Mouse (Mus musculus) fibroblast of lung, adult 2 months (primary cell): ENCODE results near the gene Lama2.

Experiments used
- DNase-seq: peaks from one replicate; pipeline ENCODE4 v3.0.0-alpha.2; 2011; ENCODE audit warnings: low read depth

Lama2 gene

GRCm38 (mm10) chr10:27619658-27620057, at the start of gene Lama2:
Gene Lama2, minus strand, starts transcription at chr10:27619758.
- DNase-seq: no peak

DNA sequence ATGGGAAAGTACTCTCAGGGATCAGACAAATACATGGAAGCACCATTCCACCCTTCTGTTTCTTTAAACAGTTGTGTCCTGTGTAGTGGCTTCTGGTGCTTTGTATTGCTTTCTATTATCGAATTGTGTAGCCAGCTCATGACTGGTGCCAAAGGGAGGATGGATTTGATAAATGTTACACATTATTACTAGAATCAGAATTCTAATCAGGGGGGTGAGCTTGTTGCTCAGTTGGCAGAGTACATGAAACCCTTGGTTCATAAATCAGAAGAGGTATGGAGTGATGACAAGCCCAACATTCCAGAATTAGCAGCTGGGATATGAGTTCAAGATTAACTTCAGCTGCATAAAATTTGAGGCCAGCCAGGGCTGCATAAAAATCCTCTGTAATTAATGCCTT, 44.8 kb upstream of the Lama2 start:
- DNase-seq: no peak

DNA sequence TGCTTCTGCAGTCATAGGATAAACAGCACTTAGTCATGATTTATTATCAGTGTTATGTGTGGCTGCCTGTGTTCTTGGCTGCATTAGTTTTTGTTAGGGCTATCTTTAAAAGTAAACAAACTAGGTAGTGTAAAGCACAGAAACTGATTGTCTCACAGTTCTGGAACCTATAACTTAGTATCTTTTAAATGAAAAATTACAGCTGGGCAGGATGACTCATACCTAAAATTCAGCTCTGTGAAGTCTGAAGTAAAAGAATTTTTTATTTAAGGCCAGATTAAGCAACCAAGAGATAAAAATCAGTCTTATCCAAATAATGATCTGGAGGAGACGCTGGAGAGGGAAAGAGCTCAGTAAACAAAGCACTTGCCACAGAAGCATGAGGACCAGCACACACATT, 43.8 kb upstream of the Lama2 start:
- no peak for DNase-seq

GRCm38 (mm10) chr10:27654164-27654563, 34.6 kb upstream of the Lama2 start:
- no peak for DNase-seq

- peak; percentile 23 for DNase-seq
These were observed 33.3 kb upstream of the Lama2 start for GRCm38 (mm10) chr10:27652694-27653335.

- DNase-seq: no peak
These were observed 16.2 kb upstream of the Lama2 start for GRCm38 (mm10) chr10:27635721-27636120.

- DNase-seq: no peak
These were observed 11.4 kb upstream of the Lama2 start for GRCm38 (mm10) chr10:27631002-27631401.

DNA sequence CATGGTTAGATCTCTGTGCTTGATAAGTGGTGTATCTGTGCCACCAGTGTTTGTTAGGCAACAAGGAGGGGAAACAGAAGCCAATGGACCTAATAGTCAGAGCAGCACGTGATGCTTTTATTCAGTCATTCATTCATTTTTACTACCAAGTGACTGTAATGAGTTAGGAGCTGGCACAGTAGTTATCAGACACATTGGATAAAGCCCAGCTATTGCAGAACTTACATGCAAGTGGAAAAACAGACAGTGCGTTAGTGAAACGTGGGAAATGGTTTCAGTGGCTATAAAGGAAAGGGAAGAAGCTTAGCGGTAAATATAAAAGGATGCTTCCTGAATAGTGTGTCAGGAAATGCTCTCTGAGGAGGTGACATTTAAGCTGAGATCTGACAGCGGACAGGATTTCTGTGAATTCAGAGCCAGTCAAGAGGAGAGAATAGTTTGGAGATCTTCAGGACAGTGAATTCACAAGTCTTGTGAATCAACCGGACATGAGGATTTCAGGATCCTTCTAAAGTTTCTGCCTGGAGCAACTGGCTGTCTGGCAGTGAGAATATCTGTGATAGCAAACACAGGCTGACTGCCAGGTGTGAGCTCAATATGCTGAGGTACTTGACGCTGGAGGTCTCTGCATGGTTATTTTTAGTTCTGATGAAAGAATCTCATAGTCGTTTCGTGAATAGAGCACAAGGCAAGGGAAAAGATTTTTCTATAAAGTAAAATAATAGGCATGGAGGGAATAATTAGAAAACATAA, 2.3 kb upstream of the Lama2 start:
- peak; percentile 7 for DNase-seq

DNA sequence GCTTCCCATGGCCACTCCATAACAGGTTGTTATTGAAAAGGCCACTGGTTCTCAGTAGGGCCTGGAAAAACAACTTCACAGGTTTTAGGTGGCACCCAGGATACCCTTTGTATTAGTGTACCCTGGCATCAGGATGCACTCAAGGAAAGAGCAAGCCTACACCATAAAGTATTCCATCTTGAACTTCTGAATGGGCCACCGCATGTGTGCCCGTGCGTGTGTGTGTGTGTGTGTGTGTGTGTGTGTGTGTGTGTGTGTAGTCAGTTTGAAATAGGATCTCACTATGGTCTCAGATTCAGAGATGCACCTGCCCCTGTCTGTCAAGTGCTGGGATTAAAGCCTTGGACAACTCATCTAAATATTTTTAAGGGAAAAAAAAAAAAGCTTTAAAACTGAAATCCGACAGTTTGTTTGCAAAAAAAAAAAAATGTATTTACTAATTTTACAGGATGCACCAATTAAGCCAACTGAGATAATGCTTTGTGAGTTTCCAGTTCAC, 2.0 kb downstream of the Lama2 start:
- no peak for DNase-seq

DNA sequence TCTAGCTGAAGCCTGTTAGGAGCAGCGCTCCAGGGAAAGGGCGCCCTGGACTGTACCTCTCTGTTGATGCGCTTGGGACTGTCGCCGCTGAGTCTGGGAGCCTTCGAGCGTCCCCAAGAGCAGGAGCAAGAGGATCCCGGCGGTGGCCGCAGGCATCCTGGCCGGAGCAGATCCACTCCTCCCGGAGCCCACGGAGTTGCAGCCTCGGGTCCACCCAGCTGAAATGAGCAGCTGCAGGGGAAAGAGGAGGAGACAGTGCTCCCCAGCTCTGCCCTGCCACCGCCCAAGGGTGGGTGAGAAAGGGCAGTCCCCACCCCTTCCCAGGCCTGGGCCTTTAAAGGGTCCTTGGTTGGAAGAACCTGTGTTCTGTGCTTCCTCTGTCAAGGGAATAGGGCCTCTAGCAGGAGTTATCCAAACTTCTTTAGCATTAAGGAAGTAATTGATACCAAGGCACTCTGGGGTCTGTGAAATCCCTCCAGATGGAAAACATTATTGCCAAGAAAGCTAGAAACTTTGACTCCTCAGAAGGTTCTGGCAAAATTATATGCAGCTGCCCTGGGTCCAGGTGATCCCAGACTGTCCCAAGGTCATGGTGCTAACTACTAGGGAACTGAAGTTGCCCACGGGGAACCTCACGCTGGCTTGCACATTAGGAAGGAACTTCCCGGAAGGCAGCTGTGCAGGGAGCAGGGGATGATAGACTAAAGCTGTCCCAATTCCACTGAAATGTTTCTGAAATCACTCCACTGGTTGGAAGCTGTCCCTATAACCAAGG, 2.7 kb downstream of the Lama2 start:
- no peak for DNase-seq

DNA sequence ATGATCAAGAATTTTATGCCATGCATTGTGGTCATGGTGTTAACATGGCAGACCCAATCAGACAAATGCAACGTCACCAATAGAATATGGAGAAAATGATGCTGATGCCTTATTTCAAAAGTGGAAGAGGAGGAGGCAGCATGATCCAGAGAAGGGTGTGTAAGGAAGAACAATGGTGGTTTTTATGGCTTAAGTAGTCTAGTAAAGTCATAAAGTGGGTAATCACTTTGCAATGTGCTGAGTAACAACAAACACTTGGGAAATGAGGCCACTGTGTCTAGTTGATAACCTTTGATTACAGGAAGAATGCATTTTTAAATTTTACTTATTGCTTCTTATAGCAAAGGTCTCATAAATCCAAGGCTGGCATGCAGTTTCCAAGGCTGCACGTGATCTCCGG, 23.9 kb downstream of the Lama2 start:
- no peak for DNase-seq

DNA sequence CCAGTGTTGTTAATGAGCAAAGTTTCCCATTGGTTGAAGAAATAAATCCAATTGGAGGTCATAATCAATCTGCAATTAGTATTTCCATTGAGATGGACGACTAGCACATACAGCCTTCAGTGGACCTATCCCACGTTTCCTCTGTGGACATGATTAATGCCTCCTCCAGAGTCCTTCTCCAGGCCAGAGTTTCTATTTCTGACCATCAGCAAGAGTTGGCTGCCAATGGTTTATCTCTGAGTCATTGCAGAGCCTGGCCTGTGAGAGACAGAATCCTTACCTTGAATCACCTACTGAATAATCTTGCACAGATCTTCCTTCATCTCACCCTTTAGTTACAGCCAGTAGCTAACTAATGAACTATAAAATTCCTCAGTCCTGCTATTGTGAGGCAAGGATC, 86.3 kb downstream of the Lama2 start:
- DNase-seq: no peak

DNA sequence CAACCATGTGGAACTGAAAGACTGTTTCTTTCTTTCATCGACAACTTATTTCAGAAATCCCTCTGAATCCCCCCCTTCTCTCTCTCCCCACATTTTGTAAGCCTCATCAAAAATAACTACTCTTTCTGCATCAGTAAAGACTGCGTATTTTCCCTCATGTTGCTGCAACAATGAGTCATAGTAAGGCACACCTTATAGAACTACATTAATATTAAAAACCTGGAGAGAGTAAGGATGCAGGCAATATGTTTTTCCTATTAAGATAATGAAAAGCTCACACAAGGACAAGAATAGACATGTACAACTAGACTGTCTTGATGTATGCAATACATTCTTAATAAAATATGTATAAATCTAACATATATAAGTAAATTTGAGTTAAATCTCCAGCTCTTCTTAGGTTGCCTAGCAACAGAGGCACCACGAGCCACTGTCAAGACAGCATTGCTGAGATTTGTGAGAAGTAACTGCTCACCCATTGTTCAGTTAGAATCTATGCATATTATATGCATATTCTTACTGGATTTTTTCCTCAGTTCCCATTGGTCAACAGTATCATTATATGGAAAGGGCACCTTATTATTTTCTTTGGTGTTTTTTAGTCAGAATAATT, 110.6 kb downstream of the Lama2 start:
- DNase-seq: no peak

GRCm38 (mm10) chr10:27500863-27501262, 118.7 kb downstream of the Lama2 start:
- DNase-seq: no peak

DNA sequence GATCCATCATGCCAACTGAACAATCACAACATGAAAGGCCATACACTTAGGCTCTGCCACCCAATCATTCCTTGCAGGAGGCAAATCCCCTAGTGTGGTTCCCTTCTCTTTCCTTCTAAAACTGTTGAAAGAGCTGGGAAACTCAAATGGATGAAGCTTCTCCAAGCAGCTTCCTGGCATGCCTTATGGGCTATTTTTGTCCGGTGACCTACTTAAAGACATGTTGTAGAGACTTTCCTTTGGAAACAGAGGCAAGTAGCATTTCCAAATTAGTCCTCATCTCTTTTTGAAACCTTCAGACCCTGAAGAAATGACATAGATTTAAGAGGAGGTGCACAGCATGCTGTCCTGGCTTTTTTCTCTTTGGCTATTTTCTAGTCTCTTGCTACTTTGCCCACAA, 131.1 kb downstream of the Lama2 start:
- no peak for DNase-seq

GRCm38 (mm10) chr10:27484041-27484440, 135.5 kb downstream of the Lama2 start:
- no peak for DNase-seq

- DNase-seq: no peak
These were observed 144.0 kb downstream of the Lama2 start for GRCm38 (mm10) chr10:27475540-27475939.

GRCm38 (mm10) chr10:27468274-27468673, 151.3 kb downstream of the Lama2 start:
- no peak for DNase-seq

- DNase-seq: peak; percentile 12
These were observed 205.7 kb downstream of the Lama2 start for GRCm38 (mm10) chr10:27413583-27414465.

GRCm38 (mm10) chr10:27390753-27391152, 228.8 kb downstream of the Lama2 start:
- DNase-seq: no peak

DNA sequence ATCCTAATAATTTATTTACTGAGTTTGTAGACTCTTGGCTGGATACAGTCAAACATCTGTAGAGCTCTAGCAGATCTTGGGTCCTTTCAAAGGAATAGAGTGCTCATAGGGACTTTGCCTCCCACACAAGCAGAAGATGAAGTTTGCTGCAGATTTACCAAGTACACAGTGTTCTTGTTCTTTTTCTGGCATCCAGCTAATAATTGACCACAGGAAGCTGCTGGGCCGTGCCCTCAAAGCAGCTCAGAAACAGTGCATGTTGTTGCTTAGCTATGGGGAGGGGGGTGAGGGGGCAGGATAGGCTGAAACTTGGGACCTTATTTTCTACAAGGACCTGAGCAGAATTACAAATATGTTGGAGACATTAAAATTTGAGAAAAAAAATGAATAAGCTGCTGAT, 232.0 kb downstream of the Lama2 start:
- peak; percentile 55 for DNase-seq
